In genomic region chr1:166379630-166380231, GRCm38 (mm10) we compare ENCODE assay signal across 8 mouse cellular contexts. TPM values are rescaled to one million over a fixed set of nuclear protein-coding genes. Genes with fewer than 3 reads are reported as not detected.
DNase-seq lines count a peak whose midpoint lies in the region; ATAC-seq and TF ChIP-seq lines count a peak whose summit lies in the region.

No protein-coding gene starts in this region.

- H3K79me2 ChIP-seq in heart, adult 2 months (replicated peaks; ENCODE audit: control insufficient read depth, insufficient read depth, low read length): peaks cover 2% of the 10 kb centered on the region; the same call in 1 of the 2 replicates

- peak overlapping the region; percentile 88 for H3K9ac ChIP-seq in heart, adult 2 months (ENCODE audit: low read depth, low read length)
- peak overlapping the region; percentile 98 for H3K9ac ChIP-seq in limb, embryonic 15.5 days
- peak overlapping the region; percentile 98 for H3K9ac ChIP-seq in midbrain, embryonic 16.5 days (ENCODE audit: low read depth, low read length)

- H3K9me3 ChIP-seq in embryonic facial prominence, embryonic 10.5 days: no peaks in the 10 kb centered on the region
- no peaks in the 10 kb centered on the region for H3K9me3 ChIP-seq in limb, embryonic 15.5 days
- no peaks in the 10 kb centered on the region for H3K9me3 ChIP-seq in midbrain, embryonic 16.5 days (replicated peaks; ENCODE audit: control insufficient read depth, low read length, poor library complexity, severe bottlenecking)

- peak; percentile 19; the same call in 1 of the 2 replicates for TF ChIP-seq CTCF in heart, adult 2 months (IDR thresholded peaks at IDR 0.05)
- no peak for TF ChIP-seq CTCF in kidney, adult 2 months (conservative IDR thresholded peaks at IDR 0.05; ENCODE audit: insufficient read depth, insufficient read length, low read depth, low read length)

- H3K27me3 ChIP-seq in embryonic facial prominence, embryonic 10.5 days (replicated peaks; ENCODE audit: low read depth, poor library complexity, severe bottlenecking): no peaks in the 10 kb centered on the region
- H3K27me3 ChIP-seq in heart, adult 2 months (ENCODE audit: control insufficient read depth, insufficient read depth, low read length): no peaks in the 10 kb centered on the region
- H3K27me3 ChIP-seq in kidney, adult 2 months (replicated peaks; ENCODE audit: control insufficient read depth, insufficient read depth, low read length): no peaks in the 10 kb centered on the region
- no peaks in the 10 kb centered on the region for H3K27me3 ChIP-seq in limb, embryonic 15.5 days
- H3K27me3 ChIP-seq in midbrain, embryonic 16.5 days (ENCODE audit: control insufficient read depth, insufficient read depth, low read depth, low read length): no peaks in the 10 kb centered on the region

- H3K4me3 ChIP-seq in embryonic facial prominence, embryonic 10.5 days: peak overlapping the region; percentile 97
- peak overlapping the region; percentile 97 for H3K4me3 ChIP-seq in heart, adult 2 months
- peak overlapping the region; percentile 82 for H3K4me3 ChIP-seq in kidney, adult 2 months (ENCODE audit: insufficient read depth, low read depth, low read length)
- peak overlapping the region; percentile 93 for H3K4me3 ChIP-seq in limb, embryonic 15.5 days
- H3K4me3 ChIP-seq in midbrain, embryonic 16.5 days (ENCODE audit: low read depth, low read length): peak overlapping the region; percentile 98

- peak overlapping the region; percentile 97 for H3K27ac ChIP-seq in embryonic facial prominence, embryonic 10.5 days (replicated peaks)
- peak overlapping the region; percentile 99 for H3K27ac ChIP-seq in heart, adult 2 months
- H3K27ac ChIP-seq in kidney, adult 2 months (ENCODE audit: insufficient read depth, low read depth, low read length): peak overlapping the region; percentile 92
- H3K27ac ChIP-seq in limb, embryonic 15.5 days: peak overlapping the region; percentile 95
- peak overlapping the region; percentile 93 for H3K27ac ChIP-seq in midbrain, embryonic 16.5 days (ENCODE audit: low read length)

- peak overlapping the region; percentile 70 for H3K4me2 ChIP-seq in limb, embryonic 15.5 days
- H3K4me2 ChIP-seq in midbrain, embryonic 16.5 days (ENCODE audit: low read length): peak overlapping the region; percentile 73

- no peak for TF ChIP-seq EP300 in heart, adult 2 months (IDR thresholded peaks at IDR 0.05; ENCODE audit: insufficient read depth, low read depth, low read length)

- intact Hi-C loops in heart, adult 2 months (cut with DNase I): loop anchor here (1.0 to 10.0 kb wide), 3 partner anchors 30 to 915 kb away; partner anchors contain the start of genes Dcaf6, Mpc2, Pogk and Pou2f1

- under 1% methylated on average over 41 of the region's 41 CpGs for WGBS in embryonic facial prominence, embryonic 10.5 days
- WGBS in heart, adult 2 months: under 1% methylated on average over 37 of the region's 41 CpGs
- 1% methylated on average over 41 of the region's 41 CpGs for WGBS in kidney, adult 2 months
- 1% methylated on average over 41 of the region's 41 CpGs for WGBS in limb, embryonic 15.5 days
- under 1% methylated on average over 41 of the region's 41 CpGs for WGBS in midbrain, embryonic 16.5 days

- peak; percentile 47 to 57 for DNase-seq in left cerebral cortex, adult 18-20 months (ENCODE audit: low spot score in 2 of 2)
- no peak for DNase-seq in left cerebral cortex, adult 11 months (ENCODE audit: low spot score)
- DNase-seq in embryonic facial prominence, embryonic 10.5 days (ENCODE audit: low spot score): peak; percentile 80
- DNase-seq in heart, adult 2 months: peak; percentile 78
- DNase-seq in kidney, adult 2 months: peak; percentile 61
- DNase-seq in spleen, postnatal 10 days (ENCODE audit: low spot score in 2 of 2): peak; percentile 75 to 77

- TF ChIP-seq POLR2A in heart, adult 2 months (IDR thresholded peaks at IDR 0.05; ENCODE audit: insufficient read depth, low read depth, low read length): peak; percentile 68
- TF ChIP-seq POLR2A in kidney, adult 2 months (IDR thresholded peaks at IDR 0.05; ENCODE audit: low read depth, low read length): no peak

- peaks cover 23% of the 10 kb centered on the region for H3K4me1 ChIP-seq in embryonic facial prominence, embryonic 10.5 days
- peaks cover 11% of the 10 kb centered on the region for H3K4me1 ChIP-seq in heart, adult 2 months (ENCODE audit: control insufficient read depth, insufficient read depth, low read length)
- H3K4me1 ChIP-seq in kidney, adult 2 months (ENCODE audit: control insufficient read depth, insufficient read depth, low read length): peaks cover 10% of the 10 kb centered on the region; the same call in 1 of the 2 replicates
- H3K4me1 ChIP-seq in limb, embryonic 15.5 days: peaks cover 21% of the 10 kb centered on the region
- peaks cover 18% of the 10 kb centered on the region for H3K4me1 ChIP-seq in midbrain, embryonic 16.5 days (ENCODE audit: control insufficient read depth, insufficient read depth, low read length)

- H3K36me3 ChIP-seq in embryonic facial prominence, embryonic 10.5 days (replicated peaks): peaks cover 33% of the 10 kb centered on the region
- H3K36me3 ChIP-seq in heart, adult 2 months (ENCODE audit: control insufficient read depth, insufficient read depth, low read length): peaks cover 5% of the 10 kb centered on the region; the same call in 1 of the 2 replicates
- H3K36me3 ChIP-seq in kidney, adult 2 months (ENCODE audit: control insufficient read depth, insufficient read depth, low read length): no peaks in the 10 kb centered on the region
- peaks cover 18% of the 10 kb centered on the region for H3K36me3 ChIP-seq in limb, embryonic 15.5 days
- peaks cover 7% of the 10 kb centered on the region; the same call in 1 of the 2 replicates for H3K36me3 ChIP-seq in midbrain, embryonic 16.5 days (ENCODE audit: control insufficient read depth, insufficient read depth, low read length)

- no peak; the same call in 1 of the 2 replicates for ATAC-seq in limb, embryonic 15.5 days (ENCODE audit: insufficient number of reproducible peaks, low FRiP score, low TSS enrichment, low read depth)
- ATAC-seq in midbrain, embryonic 16.5 days: peak; percentile 60

RNA-seq across cellular contexts. Expression of gene Tada1, which starts 0.8 kb away (rescaled TPM):
- total RNA-seq in left cerebral cortex, adult 18-20 months (2021): 10 to 100 TPM; 37.5 to 38.6 TPM
- polyA plus RNA-seq in embryonic facial prominence, embryonic 10.5 days (2016; fragmentation: Nextera tagmentation; extraction: Ambion mirVana): 62.9 and 64.6 TPM in 2 replicates
- 1 to 10 TPM; 6.6 to 9.2 TPM for total RNA-seq in heart, adult 2 months (2021)
- polyA plus RNA-seq in heart, adult 2 months (2012; rRNA removed): 8.5 and 15.0 TPM in 2 replicates
- polyA plus RNA-seq in kidney, adult 2 months (2012; rRNA removed): 15.9 and 16.9 TPM in 2 replicates
- polyA plus RNA-seq in limb, embryonic 15.5 days (2015; fragmentation: Nextera tagmentation; extraction: Ambion mirVana): 47.6 and 48.6 TPM in 2 replicates
- 88.8 and 98.7 TPM in 2 replicates for polyA plus RNA-seq in midbrain, embryonic 16.5 days (2015; fragmentation: Nextera tagmentation; extraction: Ambion mirVana)

RNA-seq across cellular contexts. Expression of gene Pogk, which starts 29.9 kb away (rescaled TPM):
- 10 to 100 TPM; 41.1 to 42.3 TPM for total RNA-seq in left cerebral cortex, adult 18-20 months (2021)
- polyA plus RNA-seq in embryonic facial prominence, embryonic 10.5 days (2016; fragmentation: Nextera tagmentation; extraction: Ambion mirVana): 27.5 and 28.2 TPM in 2 replicates
- total RNA-seq in heart, adult 2 months (2021): 10 to 100 TPM in 1 of 2 experiments, 1 to 10 TPM in 1; 9.7 to 11.6 TPM
- polyA plus RNA-seq in heart, adult 2 months (2012; rRNA removed): 6.2 and 12.0 TPM in 2 replicates
- polyA plus RNA-seq in kidney, adult 2 months (2012; rRNA removed): 7.4 TPM in 2 replicates
- 16.9 and 18.3 TPM in 2 replicates for polyA plus RNA-seq in limb, embryonic 15.5 days (2015; fragmentation: Nextera tagmentation; extraction: Ambion mirVana)
- 38.4 and 41.5 TPM in 2 replicates for polyA plus RNA-seq in midbrain, embryonic 16.5 days (2015; fragmentation: Nextera tagmentation; extraction: Ambion mirVana)
